Mouse (Mus musculus) CH12.LX (cell line): Measurements from ENCODE around the gene Ppt1.

Experiments
- CTCF ChIP-seq, 2 experiments: IDR thresholded peaks in 1 of 2; conservative IDR thresholded peaks in 1 of 2; 2 replicates each; pipeline ENCODE4 v1.5.1; 2011 to 2012; ENCODE audit warnings: low read depth in 2 of 2, low read length in 2 of 2, improper control_type of control experiment in 1 of 2, inconsistent platforms in 1 of 2, mild to moderate bottlenecking in 1 of 2, moderate library complexity in 1 of 2
- EP300 ChIP-seq: IDR thresholded peaks from 2 replicates; pipeline ENCODE4 v1.6.1; 2011; ENCODE audit warnings: low read length, improper control_type of control experiment
- HCFC1 ChIP-seq: IDR thresholded peaks from 2 replicates; pipeline ENCODE4 v1.6.1; 2012; ENCODE audit warnings: low read depth, mild to moderate bottlenecking, inconsistent platforms, low read length, improper control_type of control experiment
- JUN ChIP-seq: IDR thresholded peaks from 2 replicates; pipeline ENCODE4 v1.6.1; 2011; ENCODE audit warnings: low read depth, mild to moderate bottlenecking, low read length, improper control_type of control experiment, moderate library complexity; ENCODE audit not compliant: insufficient read depth
- JUND ChIP-seq: conservative IDR thresholded peaks from 2 replicates; pipeline ENCODE4 v1.6.1; 2011; ENCODE audit warnings: low read depth, low read length, improper control_type of control experiment
- MAFK ChIP-seq: IDR thresholded peaks from 2 replicates; pipeline ENCODE4 v1.6.1; 2011; ENCODE audit warnings: low read length, improper control_type of control experiment; ENCODE audit not compliant: insufficient replicate concordance
- MXI1 ChIP-seq: IDR thresholded peaks from 2 replicates; pipeline ENCODE4 v1.6.1; 2011; ENCODE audit warnings: mild to moderate bottlenecking, low read depth, low read length, improper control_type of control experiment
- NRF1 ChIP-seq: IDR thresholded peaks from 2 replicates; pipeline ENCODE4 v1.6.1; 2014; ENCODE audit warnings: low read depth, mild to moderate bottlenecking, inconsistent platforms, low read length, improper control_type of control experiment, moderate library complexity
- POLR2AphosphoS2 ChIP-seq: IDR thresholded peaks from 2 replicates; pipeline ENCODE4 v1.6.1; 2011; ENCODE audit warnings: low read depth, low read length, improper control_type of control experiment
- TCF12 ChIP-seq: IDR thresholded peaks from 2 replicates; pipeline ENCODE4 v1.6.1; 2014; ENCODE audit warnings: low read depth, mild to moderate bottlenecking, inconsistent platforms, low read length, improper control_type of control experiment
- UBTF ChIP-seq: IDR thresholded peaks from 2 replicates; pipeline ENCODE4 v1.6.1; 2012; ENCODE audit warnings: low read depth, mild to moderate bottlenecking, inconsistent platforms, low read length, improper control_type of control experiment, moderate library complexity
- USF2 ChIP-seq: conservative IDR thresholded peaks from 2 replicates; pipeline ENCODE4 v1.6.1; 2011; ENCODE audit warnings: low read depth, low read length, improper control_type of control experiment

DNA sequence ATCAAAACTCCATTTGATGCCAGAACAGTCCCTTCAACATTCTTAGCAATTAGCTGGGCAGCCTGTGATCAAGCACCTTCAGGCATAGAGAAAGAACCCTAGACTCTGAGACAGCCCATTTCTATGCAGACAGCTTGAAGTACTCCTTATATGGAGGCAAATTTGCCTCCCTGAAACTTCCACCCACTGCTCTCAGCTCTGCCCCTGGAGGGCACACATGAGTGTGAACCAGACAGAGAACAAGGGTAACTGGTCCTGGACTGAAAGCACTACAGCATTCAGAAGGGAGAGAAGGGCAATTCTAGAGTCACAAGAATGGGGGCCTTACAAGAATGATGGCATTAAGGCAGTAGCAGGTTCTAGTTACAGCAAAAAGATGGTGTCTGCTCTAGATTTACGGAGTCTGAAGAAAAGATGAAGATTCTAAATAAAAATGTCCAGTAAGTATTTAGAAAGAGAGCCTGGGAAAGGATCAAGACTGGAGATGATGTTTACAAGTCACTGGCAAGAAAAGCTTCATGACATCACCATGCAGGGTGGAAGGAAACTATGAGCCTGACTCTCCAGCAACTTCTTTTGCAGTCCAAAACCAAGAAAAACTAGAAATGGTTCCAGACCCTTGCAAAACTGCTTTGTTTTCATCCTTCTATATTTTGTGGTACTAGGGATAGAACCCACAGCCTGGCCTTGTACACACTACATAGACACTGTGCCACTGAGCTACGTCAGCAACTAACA, 42.5 kb downstream of the Ppt1 start:
- no peak for TF ChIP-seq POLR2AphosphoS2
- no peak for TF ChIP-seq NRF1
- no peak for TF ChIP-seq EP300
- TF ChIP-seq HCFC1 = no peak
- TF ChIP-seq USF2 = no peak
- peak in 1 of 2 experiments; percentile 43; a peak in 2 of 4 replicates for TF ChIP-seq CTCF (conservative IDR thresholded peaks at IDR 0.05 in 1 of 2, IDR thresholded peaks at IDR 0.05 in 1 of 2; ENCODE audit: low read depth in 2 of 2, low read length in 2 of 2)
- TF ChIP-seq MAFK = no peak
- no peak for TF ChIP-seq MXI1
- TF ChIP-seq TCF12 = no peak
- no peak for TF ChIP-seq UBTF
- TF ChIP-seq JUN = no peak
- no peak for TF ChIP-seq JUND
